Mouse (Mus musculus) embryonic facial prominence, embryonic 10.5 days (tissue): ENCODE measurements around the gene Unc45a. TPM values are rescaled to one million over a fixed set of nuclear protein-coding genes. Genes with fewer than 3 reads are reported as not detected.

Experiments used
- DNase-seq: peaks from one replicate; pipeline ENCODE4 v3.0.0-alpha.2; 2017; ENCODE audit warnings: low spot score
- H3K27ac ChIP-seq: fragments of 300-500 bp; sonication (generic); replicated peaks from 2 replicates; pipeline ENCODE4 v1.5.1; 2016; ENCODE audit warnings: mild to moderate bottlenecking
- H3K27me3 ChIP-seq: fragments of 300-500 bp; sonication (generic); replicated peaks from 2 replicates; pipeline ENCODE4 v1.6.1; 2016; ENCODE audit warnings: low read depth, mild to moderate bottlenecking; ENCODE audit not compliant: poor library complexity, severe bottlenecking
- H3K36me3 ChIP-seq: fragments of 300-500 bp; sonication (generic); replicated peaks from 2 replicates; pipeline ENCODE4 v1.6.1; 2016; ENCODE audit warnings: mild to moderate bottlenecking, moderate library complexity
- H3K4me1 ChIP-seq: fragments of 300-500 bp; sonication (generic); 2 replicates; pipeline ENCODE4 v1.6.1; 2016
- H3K4me3 ChIP-seq: fragments of 300-500 bp; sonication (generic); 2 replicates; pipeline ENCODE4 v1.5.1; 2016; ENCODE audit warnings: mild to moderate bottlenecking, moderate library complexity
- H3K9me3 ChIP-seq: fragments of 300-500 bp; sonication (generic); 2 replicates; pipeline ENCODE4 v1.6.1; 2016; ENCODE audit warnings: mild to moderate bottlenecking
- WGBS: fragments of 180-500 bp; shearing (Covaris S2); methylation state at CpG from one replicate; pipeline ENCODE4 v1.1.7; 2016; 5-methylcytosine and 5-hydroxymethylcytosine counted together
- polyA plus RNA-seq: library from polyadenylated mRNA; unstranded; fragments of >200 nt; fragmentation: Nextera tagmentation; extraction: Ambion mirVana; gene quantifications from 2 replicates; pipeline ENCODE4 v1.2.1, GENCODE M21; 2016

Gene Unc45a
- polyA plus RNA-seq, 1 experiment from 2014 or later: 51.3 TPM

GRCm38 (mm10) chr7:80318670-80319069, 22.1 kb downstream of the Unc45a start:
- DNase-seq: no peak
- Histone ChIP-seq H3K9me3 (no peaks in the 10 kb centered on the region), H3K36me3 (peaks cover 71% of the 10 kb centered on the region), H3K27ac (no peak overlapping the region), H3K4me3 (no peak overlapping the region), H3K27me3 (no peaks in the 10 kb centered on the region), H3K4me1 (peaks cover 10% of the 10 kb centered on the region)
- 95% methylated on average over 4 of the region's 4 CpGs for WGBS

GRCm38 (mm10) chr7:80317439-80318115, 23.2 kb downstream of the Unc45a start:
- Histone ChIP-seq H3K4me1 (0 out of 2 replicates have a peak, but pooled peaks cover under 1% of the 10 kb centered on the region), H3K36me3 (peaks cover 82% of the 10 kb centered on the region), H3K9me3 (no peaks in the 10 kb centered on the region), H3K27ac (no peak overlapping the region), H3K4me3 (no peak overlapping the region), H3K27me3 (no peaks in the 10 kb centered on the region)
- no peak for DNase-seq
- 78% methylated on average over 1 of the region's 1 CpGs for WGBS

GRCm38 (mm10) chr7:80315733-80316132, 25.1 kb downstream of the Unc45a start:
- Histone ChIP-seq H3K9me3 (no peaks in the 10 kb centered on the region), H3K27me3 (no peaks in the 10 kb centered on the region), H3K4me3 (no peak overlapping the region), H3K36me3 (peaks cover 96% of the 10 kb centered on the region), H3K27ac (no peak overlapping the region), H3K4me1 (no peaks in the 10 kb centered on the region)
- WGBS: 84% methylated on average over 2 of the region's 2 CpGs
- DNase-seq: no peak

- Histone ChIP-seq H3K36me3 (peaks cover 100% of the 10 kb centered on the region), H3K9me3 (no peaks in the 10 kb centered on the region), H3K4me1 (no peaks in the 10 kb centered on the region), H3K27me3 (no peaks in the 10 kb centered on the region), H3K27ac (no peak overlapping the region), H3K4me3 (no peak overlapping the region)
- WGBS: 88% methylated on average over 7 of the region's 7 CpGs
- DNase-seq: no peak
Measured at GRCm38 (mm10) chr7:80310771-80311170, 30.0 kb downstream of the Unc45a start.

- Histone ChIP-seq H3K27ac (no peak overlapping the region), H3K9me3 (no peaks in the 10 kb centered on the region), H3K4me3 (no peak overlapping the region), H3K27me3 (no peaks in the 10 kb centered on the region), H3K4me1 (no peaks in the 10 kb centered on the region), H3K36me3 (peaks cover 100% of the 10 kb centered on the region)
- WGBS: 90% methylated on average over 3 of the region's 3 CpGs
- DNase-seq: no peak
Measured at GRCm38 (mm10) chr7:80307766-80308165, 33.0 kb downstream of the Unc45a start.

GRCm38 (mm10) chr7:80301522-80301921, 39.3 kb downstream of the Unc45a start:
- WGBS: 82% methylated on average over 2 of the region's 2 CpGs
- Histone ChIP-seq H3K27me3 (no peaks in the 10 kb centered on the region), H3K4me1 (peaks cover 12% of the 10 kb centered on the region; the same call in 1 of the 2 replicates), H3K4me3 (no peak overlapping the region), H3K36me3 (peaks cover 96% of the 10 kb centered on the region), H3K27ac (no peak overlapping the region), H3K9me3 (no peaks in the 10 kb centered on the region)
- DNase-seq: no peak

GRCm38 (mm10) chr7:80299568-80299967, 41.2 kb downstream of the Unc45a start:
- Histone ChIP-seq H3K4me1 (peaks cover 24% of the 10 kb centered on the region), H3K27me3 (no peaks in the 10 kb centered on the region), H3K27ac (no peak overlapping the region), H3K4me3 (no peak overlapping the region), H3K36me3 (peaks cover 81% of the 10 kb centered on the region), H3K9me3 (no peaks in the 10 kb centered on the region)
- DNase-seq: no peak
- WGBS: 89% methylated on average over 3 of the region's 3 CpGs

GRCm38 (mm10) chr7:80298754-80299153, 42.1 kb downstream of the Unc45a start:
- H3K9me3 ChIP-seq: no peaks in the 10 kb centered on the region
- H3K36me3 ChIP-seq: peaks cover 73% of the 10 kb centered on the region
- H3K27me3 ChIP-seq: no peaks in the 10 kb centered on the region
- DNase-seq: no peak
- peaks cover 29% of the 10 kb centered on the region for H3K4me1 ChIP-seq
- no peak overlapping the region for H3K4me3 ChIP-seq
- WGBS: 94% methylated on average over 4 of the region's 4 CpGs
- no peak overlapping the region for H3K27ac ChIP-seq

- no peaks in the 10 kb centered on the region for H3K9me3 ChIP-seq
- 0 out of 2 replicates have a peak overlapping the region, but pooled peaks have one; percentile 6 for H3K4me3 ChIP-seq
- H3K4me1 ChIP-seq: peaks cover 32% of the 10 kb centered on the region
- peaks cover 56% of the 10 kb centered on the region for H3K36me3 ChIP-seq
- no peak for DNase-seq
- H3K27ac ChIP-seq: no peak overlapping the region
- H3K27me3 ChIP-seq: no peaks in the 10 kb centered on the region
- WGBS: 86% methylated on average over 3 of the region's 3 CpGs
Measured at GRCm38 (mm10) chr7:80297041-80297440, 43.8 kb downstream of the Unc45a start.

- Histone ChIP-seq H3K4me3 (peak overlapping the region; percentile 81; the same call in 1 of the 2 replicates), H3K36me3 (peaks cover 56% of the 10 kb centered on the region), H3K27me3 (no peaks in the 10 kb centered on the region), H3K27ac (no peak overlapping the region), H3K9me3 (no peaks in the 10 kb centered on the region), H3K4me1 (peaks cover 32% of the 10 kb centered on the region)
- 94% methylated on average over 6 of the region's 6 CpGs for WGBS
- no peak for DNase-seq
Measured at GRCm38 (mm10) chr7:80296462-80296861, 44.3 kb downstream of the Unc45a start.

- Histone ChIP-seq H3K27ac (peak overlapping the region; percentile 93), H3K4me1 (peaks cover 32% of the 10 kb centered on the region), H3K36me3 (peaks cover 56% of the 10 kb centered on the region), H3K9me3 (no peaks in the 10 kb centered on the region), H3K4me3 (peak overlapping the region; percentile 81), H3K27me3 (no peaks in the 10 kb centered on the region)
- DNase-seq: peak; percentile 44
- 9% methylated on average over 37 of the region's 37 CpGs for WGBS
Measured at GRCm38 (mm10) chr7:80294764-80295648, 45.8 kb downstream of the Unc45a start.

GRCm38 (mm10) chr7:80294062-80294763, 46.6 kb downstream of the Unc45a start, which contains the start of gene Prc1:
Gene Prc1 (plus strand): TSS chr7:80294450.
- H3K4me3 ChIP-seq: peak within 1 kb of the TSS; percentile 81
- H3K27ac ChIP-seq: peak within 1 kb of the TSS; percentile 93
- H3K36me3 ChIP-seq: peaks cover 54% of the 10 kb centered on the region
- DNase-seq: peak; percentile 100
- no peaks in the 10 kb centered on the region for H3K27me3 ChIP-seq
- WGBS: under 1% methylated on average over 52 of the region's 52 CpGs
- H3K9me3 ChIP-seq: no peaks in the 10 kb centered on the region
- H3K4me1 ChIP-seq: peaks cover 32% of the 10 kb centered on the region
